15 mouse cellular contexts compared by ENCODE assay signal in genomic region chr1:184261385-184261727, GRCm38 (mm10).
"Had no signal": no experiment of that assay in that cellular context is flagged by ENCODE, and none has a peak within 500 bp of the region (broad histone marks: within the 10 kb centered on the region; RNA-seq: fewer than 3 reads in every experiment).

No protein-coding gene starts in this region.

- H3K4me2 ChIP-seq: kidney, embryonic 15.5 days; liver, embryonic 12.5 days; lung, embryonic 14.5 days; midbrain, embryonic 11.5 days; neural tube, embryonic 15.5 days had no signal

- H3K9me3 ChIP-seq: kidney, embryonic 15.5 days; liver, embryonic 12.5 days; neural tube, embryonic 15.5 days had no signal

- H3K4me1 ChIP-seq: kidney, embryonic 15.5 days; liver, embryonic 12.5 days had no signal

- H3K4me3 ChIP-seq: kidney, embryonic 15.5 days; liver, embryonic 12.5 days; megakaryocyte, embryonic 14.5 days; neural tube, embryonic 15.5 days had no signal

- H3K27ac ChIP-seq: kidney, embryonic 15.5 days; liver, embryonic 12.5 days; neural tube, embryonic 15.5 days had no signal

- ATAC-seq: liver, embryonic 12.5 days; midbrain, embryonic 16.5 days had no signal

- H3K36me3 ChIP-seq: kidney, embryonic 15.5 days; liver, embryonic 12.5 days; neural tube, embryonic 15.5 days had no signal

- H3K9ac ChIP-seq: kidney, embryonic 15.5 days; liver, embryonic 12.5 days; lung, embryonic 14.5 days; neural tube, embryonic 15.5 days had no signal

- H3K27me3 ChIP-seq: liver, embryonic 12.5 days; neural tube, embryonic 15.5 days had no signal

- DNase-seq: kidney, adult 2 months; kidney, postnatal 14 days; left cerebral cortex, postnatal 4 days; lung, embryonic 14.5 days; lung, postnatal 10 days; lung, postnatal 4 days; right cerebral cortex, postnatal 25 days; thymus, adult 2 months; thymus, postnatal 36 days had no signal
